Mouse (Mus musculus): ENCODE data around the gene Vezf1. TPM values are rescaled to one million over a fixed set of nuclear protein-coding genes. Genes with fewer than 3 reads are reported as not detected.
A peak's percentile ranks its signal among the peaks of the same experiment; 100 is the strongest.

The Vezf1 gene
- polyA plus RNA-seq, 1 experiment, result 13.3 TPM

DNA sequence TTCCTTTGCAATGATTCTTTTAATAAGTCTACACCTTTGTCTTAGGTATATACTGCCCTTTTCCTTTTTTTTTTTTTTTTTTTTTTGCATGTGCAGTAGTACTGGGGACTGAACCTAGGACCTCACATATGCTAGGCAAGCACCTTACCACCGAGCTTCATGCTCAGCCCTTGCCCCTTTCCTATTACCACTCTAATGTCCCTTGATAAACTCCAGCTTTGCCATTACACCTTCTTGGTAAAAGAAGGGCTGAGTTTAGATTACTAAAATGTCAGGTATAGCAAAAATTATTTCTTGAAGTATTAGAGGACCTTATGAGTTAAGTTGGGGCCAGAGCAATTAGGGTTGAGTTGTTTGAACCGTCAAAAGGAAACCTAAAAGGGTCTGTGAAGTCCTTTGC lies 12.3 kb upstream of the Vezf1 start:
- Histone ChIP-seq H3ac (ENCODE audit: control insufficient read depth, insufficient read length, low read depth) (no peak overlapping the region), H3K79me2 (ENCODE audit: control insufficient read depth, insufficient read depth) (peaks cover 41% of the 10 kb centered on the region), H3K79me3 (ENCODE audit: low read depth) (peaks cover 19% of the 10 kb centered on the region), H3K36me3 (ENCODE audit: control insufficient read depth, insufficient read depth) (peaks cover 69% of the 10 kb centered on the region), H3K4me3 (ENCODE audit: insufficient read depth, poor library complexity, severe bottlenecking) (no peak overlapping the region), H3K27me3 (ENCODE audit: control insufficient read depth, insufficient read depth, insufficient read length) (no peaks in the 10 kb centered on the region)
- TF ChIP-seq MYOD1 (IDR thresholded peaks at IDR 0.05; ENCODE audit: control insufficient read depth, insufficient read length, low read depth), result no peak
- TF ChIP-seq FOSL1 (IDR thresholded peaks at IDR 0.05; ENCODE audit: insufficient read depth, low read length, poor library complexity, severe bottlenecking), result no peak
- TF ChIP-seq MYOG (IDR thresholded peaks at IDR 0.05; ENCODE audit: control insufficient read depth, extremely low read depth, insufficient read length), result no peak
- TF ChIP-seq CEBPB (IDR thresholded peaks at IDR 0.05; ENCODE audit: low read depth), result no peak
- TF ChIP-seq MAX (IDR thresholded peaks at IDR 0.05), result no peak
- TF ChIP-seq USF1 (IDR thresholded peaks at IDR 0.05; ENCODE audit: low read depth), result no peak

DNA sequence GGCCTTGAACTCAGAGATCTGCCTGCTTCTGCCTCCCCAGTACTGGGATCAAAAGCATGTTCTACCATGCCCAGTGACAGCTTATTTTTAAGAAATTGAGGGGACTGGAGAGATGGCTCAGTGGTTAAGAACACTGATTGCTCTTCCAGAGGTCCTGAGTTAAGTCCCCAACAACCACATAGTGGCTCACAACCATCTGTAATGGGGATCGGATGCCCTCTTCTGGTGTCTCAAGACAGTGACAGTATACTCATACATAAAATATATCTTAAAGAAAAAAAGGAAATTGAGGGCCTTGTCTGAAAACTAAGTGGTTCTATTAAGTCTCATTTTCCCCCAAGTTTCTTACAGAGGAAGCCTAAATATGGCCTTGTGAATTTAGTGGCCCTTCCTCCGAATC lies 10.3 kb upstream of the Vezf1 start:
- no peak overlapping the region for H3ac ChIP-seq (ENCODE audit: control insufficient read depth, insufficient read length, low read depth)
- TF ChIP-seq MYOD1 (IDR thresholded peaks at IDR 0.05; ENCODE audit: control insufficient read depth, insufficient read length, low read depth) (no peak), CTCF (IDR thresholded peaks at IDR 0.05; ENCODE audit: control insufficient read depth, insufficient read depth, insufficient read length) (no peak), MYOG (IDR thresholded peaks at IDR 0.05; ENCODE audit: control insufficient read depth, extremely low read depth, insufficient read length) (no peak), USF1 (IDR thresholded peaks at IDR 0.05; ENCODE audit: low read depth) (no peak), CEBPB (IDR thresholded peaks at IDR 0.05; ENCODE audit: low read depth) (no peak), MAX (IDR thresholded peaks at IDR 0.05) (no peak), FOSL1 (IDR thresholded peaks at IDR 0.05; ENCODE audit: insufficient read depth, low read length, poor library complexity, severe bottlenecking) (no peak)
- no peaks in the 10 kb centered on the region for H3K27me3 ChIP-seq (ENCODE audit: control insufficient read depth, insufficient read depth, insufficient read length)
- H3K79me3 ChIP-seq (ENCODE audit: low read depth), result peaks cover 2% of the 10 kb centered on the region
- peaks cover 49% of the 10 kb centered on the region for H3K36me3 ChIP-seq (ENCODE audit: control insufficient read depth, insufficient read depth)
- peaks cover 21% of the 10 kb centered on the region for H3K79me2 ChIP-seq (ENCODE audit: control insufficient read depth, insufficient read depth)
- H3K4me3 ChIP-seq (ENCODE audit: insufficient read depth, poor library complexity, severe bottlenecking), result no peak overlapping the region

DNA sequence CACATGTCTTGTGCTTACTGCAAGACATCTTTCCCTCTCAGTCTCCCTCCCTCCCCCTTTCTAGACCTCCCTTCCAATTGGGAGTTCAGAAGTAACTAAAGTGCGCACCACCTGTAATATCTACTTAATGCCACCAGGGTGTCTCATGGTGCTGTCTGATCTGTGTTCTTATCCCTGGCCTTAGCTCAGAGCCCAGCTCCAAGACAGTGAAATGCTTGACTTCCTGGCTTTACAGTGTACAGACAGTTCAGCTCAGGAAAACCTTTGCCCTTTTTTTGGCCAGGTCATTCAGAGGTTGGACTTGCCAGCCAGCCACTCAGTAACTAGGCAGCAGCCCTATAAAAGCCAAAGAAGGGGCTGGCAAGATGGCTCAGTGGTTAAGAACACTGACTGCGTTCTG lies 8.9 kb upstream of the Vezf1 start:
- H3K36me3 ChIP-seq (ENCODE audit: control insufficient read depth, insufficient read depth), result peaks cover 41% of the 10 kb centered on the region
- H3K79me3 ChIP-seq (ENCODE audit: low read depth), result peaks cover 2% of the 10 kb centered on the region
- H3ac ChIP-seq (ENCODE audit: control insufficient read depth, insufficient read length, low read depth), result no peak overlapping the region
- no peaks in the 10 kb centered on the region for H3K27me3 ChIP-seq (ENCODE audit: control insufficient read depth, insufficient read depth, insufficient read length)
- TF ChIP-seq CTCF (IDR thresholded peaks at IDR 0.05; ENCODE audit: control insufficient read depth, insufficient read depth, insufficient read length) (peak; percentile 40), CEBPB (IDR thresholded peaks at IDR 0.05; ENCODE audit: low read depth) (no peak)
- peaks cover 8% of the 10 kb centered on the region for H3K79me2 ChIP-seq (ENCODE audit: control insufficient read depth, insufficient read depth)
- no peak overlapping the region for H3K4me3 ChIP-seq (ENCODE audit: insufficient read depth, poor library complexity, severe bottlenecking)

DNA sequence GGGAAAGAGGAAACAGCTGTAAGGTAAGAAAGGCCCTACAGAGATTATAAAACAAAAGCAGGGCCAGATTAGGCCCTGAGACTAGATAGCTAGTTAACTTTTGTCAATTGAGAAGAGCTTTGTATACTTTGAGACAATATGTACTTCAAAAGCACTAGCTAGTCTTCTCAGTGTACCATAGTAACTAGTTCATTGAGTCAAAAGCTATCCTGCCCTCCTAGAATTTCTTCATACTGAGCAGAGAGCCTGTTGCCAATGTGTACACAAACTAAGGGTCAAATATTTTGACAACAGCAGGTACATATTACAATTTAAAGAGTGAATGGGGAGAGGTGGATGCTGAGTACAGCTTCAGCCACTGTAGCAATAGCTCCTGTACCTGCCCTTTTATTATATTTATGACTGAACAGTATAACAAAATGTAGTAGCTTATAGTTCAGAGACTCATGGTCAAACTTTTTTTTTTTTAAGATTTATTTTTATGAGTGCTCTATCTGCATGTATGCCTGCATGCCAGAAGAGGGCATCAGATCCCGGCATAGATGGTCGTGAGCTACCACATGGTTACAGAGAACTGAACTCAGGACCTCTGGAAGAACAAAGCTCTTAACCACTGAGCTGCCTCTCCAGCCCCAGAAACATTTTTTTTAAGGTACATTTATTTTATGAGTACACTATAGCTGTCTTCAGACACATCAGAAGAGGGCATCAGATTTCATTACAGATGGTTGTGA lies 6.0 kb upstream of the Vezf1 start:
- Histone ChIP-seq H3K4me3 (ENCODE audit: insufficient read depth, poor library complexity, severe bottlenecking) (no peak overlapping the region), H3K27me3 (ENCODE audit: control insufficient read depth, insufficient read depth, insufficient read length) (no peaks in the 10 kb centered on the region), H3K79me3 (ENCODE audit: low read depth) (no peaks in the 10 kb centered on the region), H3K36me3 (ENCODE audit: control insufficient read depth, insufficient read depth) (peaks cover 17% of the 10 kb centered on the region), H3ac (ENCODE audit: control insufficient read depth, insufficient read length, low read depth) (no peak overlapping the region), H3K79me2 (ENCODE audit: control insufficient read depth, insufficient read depth) (no peaks in the 10 kb centered on the region)
- TF ChIP-seq CTCF (IDR thresholded peaks at IDR 0.05; ENCODE audit: control insufficient read depth, insufficient read depth, insufficient read length) (no peak), MYOD1 (IDR thresholded peaks at IDR 0.05; ENCODE audit: control insufficient read depth, insufficient read length, low read depth) (no peak), MYOG (IDR thresholded peaks at IDR 0.05; ENCODE audit: control insufficient read depth, extremely low read depth, insufficient read length) (no peak)

DNA sequence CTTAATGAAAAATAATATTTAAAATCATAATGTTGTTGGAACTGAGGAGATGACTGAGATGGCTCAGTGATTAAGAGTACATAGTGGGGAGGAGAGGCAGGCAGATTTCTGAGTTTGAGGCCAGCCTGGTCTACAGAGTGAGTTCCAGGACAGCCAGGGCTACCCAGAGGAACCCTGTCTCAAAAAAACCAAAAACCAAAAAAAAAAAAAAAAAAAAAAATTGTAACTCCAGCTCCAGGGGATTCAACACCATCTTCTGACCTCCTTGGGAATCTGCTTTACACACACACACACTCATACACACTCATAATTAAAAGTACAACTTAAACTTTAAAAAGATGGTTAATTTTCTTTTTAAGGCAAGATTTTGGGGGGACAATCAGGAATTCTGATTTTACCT lies 2.3 kb upstream of the Vezf1 start:
- no peak overlapping the region for H3ac ChIP-seq (ENCODE audit: control insufficient read depth, insufficient read length, low read depth)
- peaks cover 19% of the 10 kb centered on the region for H3K79me3 ChIP-seq (ENCODE audit: low read depth)
- no peak for TF ChIP-seq CEBPB (IDR thresholded peaks at IDR 0.05; ENCODE audit: low read depth)
- no peak for TF ChIP-seq USF1 (IDR thresholded peaks at IDR 0.05; ENCODE audit: low read depth)
- TF ChIP-seq MAX (IDR thresholded peaks at IDR 0.05), result no peak
- TF ChIP-seq MYOG (IDR thresholded peaks at IDR 0.05; ENCODE audit: control insufficient read depth, extremely low read depth, insufficient read length), result no peak
- TF ChIP-seq MYOD1 (IDR thresholded peaks at IDR 0.05; ENCODE audit: control insufficient read depth, insufficient read length, low read depth), result no peak
- TF ChIP-seq CTCF (IDR thresholded peaks at IDR 0.05; ENCODE audit: control insufficient read depth, insufficient read depth, insufficient read length), result no peak
- TF ChIP-seq FOSL1 (IDR thresholded peaks at IDR 0.05; ENCODE audit: insufficient read depth, low read length, poor library complexity, severe bottlenecking), result no peak
- peaks cover 24% of the 10 kb centered on the region for H3K79me2 ChIP-seq (ENCODE audit: control insufficient read depth, insufficient read depth)
- H3K4me3 ChIP-seq (ENCODE audit: insufficient read depth, poor library complexity, severe bottlenecking), result no peak overlapping the region
- H3K27me3 ChIP-seq (ENCODE audit: control insufficient read depth, insufficient read depth, insufficient read length), result no peaks in the 10 kb centered on the region
- peaks cover 6% of the 10 kb centered on the region for H3K36me3 ChIP-seq (ENCODE audit: control insufficient read depth, insufficient read depth)

DNA sequence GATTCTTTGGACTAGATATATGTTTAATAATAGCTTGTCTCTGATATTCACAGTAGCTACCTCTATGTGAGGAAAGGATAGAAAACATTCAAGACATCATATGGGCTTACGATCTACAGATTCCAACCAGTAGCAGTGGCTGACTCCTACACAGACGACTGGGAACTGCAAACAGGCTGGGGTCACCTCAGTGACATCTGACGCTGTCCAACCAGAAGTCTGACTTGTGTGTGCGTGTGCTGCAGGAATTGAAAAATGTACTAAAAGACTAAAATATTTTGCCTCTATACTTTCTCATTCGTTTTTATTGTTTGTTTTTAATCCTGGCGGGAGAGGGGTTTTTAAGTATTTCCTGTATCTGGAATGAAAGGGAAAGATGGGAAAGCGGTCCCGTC lies 891 bp upstream of the Vezf1 start:
- Histone ChIP-seq H3K79me2 (ENCODE audit: control insufficient read depth, insufficient read depth) (peaks cover 39% of the 10 kb centered on the region), H3K27me3 (ENCODE audit: control insufficient read depth, insufficient read depth, insufficient read length) (no peaks in the 10 kb centered on the region)

More for the DNA sequence above, 891 bp upstream of the Vezf1 start:
- Histone ChIP-seq H3ac (ENCODE audit: control insufficient read depth, insufficient read length, low read depth) (peak overlapping the region; percentile 97), H3K79me3 (ENCODE audit: low read depth) (peaks cover 34% of the 10 kb centered on the region), H3K36me3 (ENCODE audit: control insufficient read depth, insufficient read depth) (peaks cover 6% of the 10 kb centered on the region), H3K4me3 (ENCODE audit: insufficient read depth, poor library complexity, severe bottlenecking) (peak overlapping the region; percentile 91)
- TF ChIP-seq MYOG (IDR thresholded peaks at IDR 0.05; ENCODE audit: control insufficient read depth, extremely low read depth, insufficient read length) (no peak), USF1 (IDR thresholded peaks at IDR 0.05; ENCODE audit: low read depth) (no peak)
